Comparison of ENCODE assay signal across 29 mouse cellular contexts in the genomic region with DNA sequence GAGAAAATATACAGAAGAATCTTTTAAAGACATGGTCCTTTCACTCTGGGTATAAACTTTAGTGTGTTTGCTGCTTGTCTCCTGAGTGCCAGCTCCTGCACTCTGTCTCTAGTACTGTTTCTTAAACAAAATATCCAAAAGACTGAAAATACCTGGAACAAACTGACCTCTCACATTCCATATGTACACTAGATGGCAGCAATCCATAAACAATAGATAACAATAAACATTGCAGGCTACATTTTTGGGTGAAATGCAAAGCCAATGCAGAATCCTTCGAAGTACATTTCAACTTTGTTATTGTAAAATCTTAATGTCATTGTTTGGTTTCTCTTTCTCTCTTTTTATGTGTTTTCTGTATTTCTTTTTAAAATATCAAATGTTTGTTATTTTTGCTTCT.
DNase-seq lines count a peak whose midpoint lies in the region; ATAC-seq and TF ChIP-seq lines count a peak whose summit lies in the region.
"Had no signal": no experiment of that assay in that cellular context is flagged by ENCODE, and none has a peak within 500 bp of the region (broad histone marks: within the 10 kb centered on the region; RNA-seq: fewer than 3 reads in every experiment).

No protein-coding gene starts in this region.

- no peaks in the 10 kb centered on the region for H3K9me3 ChIP-seq in kidney, postnatal 0 days (replicated peaks; ENCODE audit: low read length)
- H3K9me3 ChIP-seq in kidney, embryonic 15.5 days (replicated peaks): no peaks in the 10 kb centered on the region
- H3K9me3 ChIP-seq: heart, embryonic 13.5 days; hindbrain, embryonic 10.5 days; limb, embryonic 13.5 days; lung, embryonic 15.5 days; neural tube, embryonic 15.5 days had no signal

- H3K4me1 ChIP-seq in kidney, postnatal 0 days (replicated peaks; ENCODE audit: insufficient read depth, low read length): no peaks in the 10 kb centered on the region
- H3K4me1 ChIP-seq in kidney, embryonic 15.5 days: no peaks in the 10 kb centered on the region
- H3K4me1 ChIP-seq: heart, embryonic 13.5 days; hindbrain, embryonic 10.5 days; limb, embryonic 13.5 days; lung, embryonic 15.5 days; neural tube, embryonic 15.5 days had no signal

- TF ChIP-seq POLR2A in brain, embryonic 14.5 days (IDR thresholded peaks at IDR 0.05; ENCODE audit: borderline replicate concordance, extremely low read depth, insufficient read depth, insufficient read length, poor library complexity, severe bottlenecking): no peak

- H3K27ac ChIP-seq in kidney, postnatal 0 days: no peak overlapping the region
- no peak overlapping the region for H3K27ac ChIP-seq in kidney, embryonic 15.5 days
- H3K27ac ChIP-seq: gastrocnemius, adult 2 months; heart, embryonic 13.5 days; hindbrain, embryonic 10.5 days; limb, embryonic 13.5 days; lung, embryonic 15.5 days; neural tube, embryonic 15.5 days had no signal

- TF ChIP-seq CTCF in kidney, postnatal 0 days (IDR thresholded peaks at IDR 0.05; ENCODE audit: low read depth): peak; percentile 9; the same call in 1 of the 2 replicates
- no peak for TF ChIP-seq CTCF in brain, embryonic 14.5 days (IDR thresholded peaks at IDR 0.05; ENCODE audit: borderline replicate concordance, extremely low read depth, insufficient read depth, insufficient read length)

- no peak for ATAC-seq in kidney, postnatal 0 days (replicated peaks; ENCODE audit: low FRiP score, low read depth)
- no peak for ATAC-seq in kidney, embryonic 15.5 days (replicated peaks; ENCODE audit: low FRiP score)
- ATAC-seq: forebrain, embryonic 14.5 days; intestine, embryonic 16.5 days had no signal

- no peak overlapping the region for H3K4me3 ChIP-seq in kidney, postnatal 0 days (replicated peaks; ENCODE audit: low read depth, low read length)
- H3K4me3 ChIP-seq in kidney, embryonic 15.5 days (replicated peaks): no peak overlapping the region
- H3K4me3 ChIP-seq: gastrocnemius, adult 2 months; heart, embryonic 13.5 days; hindbrain, embryonic 10.5 days; limb, embryonic 13.5 days; lung, embryonic 15.5 days; neural tube, embryonic 15.5 days had no signal

- H3K9ac ChIP-seq in kidney, postnatal 0 days (ENCODE audit: low read depth, low read length): no peak overlapping the region
- no peak overlapping the region for H3K9ac ChIP-seq in kidney, embryonic 15.5 days
- H3K9ac ChIP-seq: heart, embryonic 13.5 days; limb, embryonic 13.5 days; lung, embryonic 15.5 days; neural tube, embryonic 15.5 days had no signal

- H3K27me3 ChIP-seq in kidney, postnatal 0 days (ENCODE audit: insufficient read depth, low read length): no peaks in the 10 kb centered on the region
- H3K27me3 ChIP-seq in kidney, embryonic 15.5 days: no peaks in the 10 kb centered on the region
- H3K27me3 ChIP-seq: heart, embryonic 13.5 days; limb, embryonic 13.5 days; lung, embryonic 15.5 days; neural tube, embryonic 15.5 days had no signal

- DNase-seq in kidney, postnatal 0 days (ENCODE audit: low spot score): no peak
- DNase-seq in 416B (ENCODE audit: low read depth): peak; percentile 57
- DNase-seq in ES-CJ7 (ENCODE audit: low read depth, low spot score): peak; percentile 2
- peak; percentile 3 for DNase-seq in brain, embryonic 14.5 days (ENCODE audit: low read depth)
- no peak for DNase-seq in urinary bladder, adult 18-20 months (ENCODE audit: low spot score in 2 of 2)
- no peak for DNase-seq in heart, postnatal 25 days (ENCODE audit: low spot score)
- no peak for DNase-seq in right cerebral cortex, postnatal 4 days
- DNase-seq: adrenal gland, adult 8-10 months; cerebellum, adult 11 months; cerebellum, adult 9-10 months; cerebellum, postnatal 36 days; gastrocnemius, adult 2 months; gastrocnemius, postnatal 36 days; heart, adult 18-20 months; heart, postnatal 10 days; kidney, adult 8-10 months; kidney, postnatal 14 days; right cerebral cortex, adult 18-20 months; thymus, adult 2 months had no signal

- WGBS in kidney, postnatal 0 days: 74% methylated on average over 1 of the region's 1 CpGs
- WGBS in kidney, embryonic 15.5 days: 70% methylated on average over 1 of the region's 1 CpGs

- intact Hi-C loops in heart, postnatal 25 days (cut with DNase I): no loop called here

- no peaks in the 10 kb centered on the region for H3K36me3 ChIP-seq in kidney, postnatal 0 days (ENCODE audit: insufficient read depth, low read length)
- no peaks in the 10 kb centered on the region for H3K36me3 ChIP-seq in kidney, embryonic 15.5 days
- H3K36me3 ChIP-seq: heart, embryonic 13.5 days; hindbrain, embryonic 10.5 days; limb, embryonic 13.5 days; lung, embryonic 15.5 days; neural tube, embryonic 15.5 days had no signal

- no peak overlapping the region for H3K4me2 ChIP-seq in kidney, postnatal 0 days (ENCODE audit: low read length)
- no peak overlapping the region for H3K4me2 ChIP-seq in kidney, embryonic 15.5 days
- H3K4me2 ChIP-seq: heart, embryonic 13.5 days; limb, embryonic 13.5 days; liver, embryonic 11.5 days; lung, embryonic 15.5 days; midbrain, embryonic 11.5 days; neural tube, embryonic 15.5 days had no signal

Comparison
In these comparisons a context has a peak if more than half of its experiments do, and no peak if none do; other contexts are left out.
1. DNase-seq: peak in 416B (single experiment), ES-CJ7 (single experiment) and brain, embryonic 14.5 days (single experiment); none in kidney, postnatal 0 days (single experiment), urinary bladder, adult 18-20 months (0 of 2), heart, postnatal 25 days (single experiment) and right cerebral cortex, postnatal 4 days (single experiment).